Mouse (Mus musculus): Measurements from ENCODE around the gene Kat6b. TPM values are rescaled to one million over a fixed set of nuclear protein-coding genes. Genes with fewer than 3 reads are reported as not detected.

Gene Kat6b
- polyA plus RNA-seq, 1 experiment from 2014 or later = 20.0 TPM

GRCm38 (mm10) chr14:21574686-21575309 is 93.6 kb downstream of the Kat6b start:
- Histone ChIP-seq H3K4me3 (no peak overlapping the region), H3K27ac (no peak overlapping the region), H3K9ac (no peak overlapping the region), H3K36me3 (no peaks in the 10 kb centered on the region), H3K4me2 (no peak overlapping the region), H3K9me3 (no peaks in the 10 kb centered on the region), H3K27me3 (no peaks in the 10 kb centered on the region), H3K4me1 (replicated peaks) (no peaks in the 10 kb centered on the region)
- 91% methylated on average over 8 of the region's 8 CpGs for WGBS
- ATAC-seq (ENCODE audit: low FRiP score) = no peak

GRCm38 (mm10) chr14:21576867-21577266 is 95.6 kb downstream of the Kat6b start:
- Histone ChIP-seq H3K27ac (no peak overlapping the region), H3K4me3 (no peak overlapping the region), H3K9me3 (no peaks in the 10 kb centered on the region), H3K27me3 (no peaks in the 10 kb centered on the region), H3K9ac (no peak overlapping the region), H3K4me2 (no peak overlapping the region), H3K36me3 (no peaks in the 10 kb centered on the region), H3K4me1 (replicated peaks) (peaks cover 11% of the 10 kb centered on the region)
- ATAC-seq (ENCODE audit: low FRiP score) = no peak
- WGBS = 84% methylated on average over 8 of the region's 8 CpGs

GRCm38 (mm10) chr14:21581198-21581597 is 100.0 kb downstream of the Kat6b start:
- 31% methylated on average over 4 of the region's 4 CpGs for WGBS
- Histone ChIP-seq H3K4me2 (no peak overlapping the region), H3K4me3 (no peak overlapping the region), H3K9ac (no peak overlapping the region), H3K9me3 (no peaks in the 10 kb centered on the region), H3K36me3 (no peaks in the 10 kb centered on the region), H3K27me3 (no peaks in the 10 kb centered on the region), H3K4me1 (replicated peaks) (peaks cover 43% of the 10 kb centered on the region), H3K27ac (no peak overlapping the region)
- no peak for ATAC-seq (ENCODE audit: low FRiP score)

GRCm38 (mm10) chr14:21582301-21582700 is 101.1 kb downstream of the Kat6b start:
- Histone ChIP-seq H3K9ac (no peak overlapping the region), H3K9me3 (no peaks in the 10 kb centered on the region), H3K36me3 (no peaks in the 10 kb centered on the region), H3K4me1 (replicated peaks) (peaks cover 54% of the 10 kb centered on the region), H3K27me3 (no peaks in the 10 kb centered on the region), H3K4me3 (no peak overlapping the region), H3K4me2 (no peak overlapping the region), H3K27ac (no peak overlapping the region; the same call in 1 of the 2 replicates)
- no peak for ATAC-seq (ENCODE audit: low FRiP score)
- 83% methylated on average over 3 of the region's 3 CpGs for WGBS

GRCm38 (mm10) chr14:21583051-21583450 is 101.8 kb downstream of the Kat6b start:
- peaks cover 54% of the 10 kb centered on the region for H3K4me1 ChIP-seq (replicated peaks)
- no peaks in the 10 kb centered on the region for H3K36me3 ChIP-seq
- H3K4me3 ChIP-seq = no peak overlapping the region
- H3K4me2 ChIP-seq = no peak overlapping the region
- no peaks in the 10 kb centered on the region for H3K27me3 ChIP-seq
- 64% methylated on average over 6 of the region's 6 CpGs for WGBS
- no peak overlapping the region for H3K9ac ChIP-seq
- H3K27ac ChIP-seq = peak overlapping the region; percentile 55; the same call in 1 of the 2 replicates
- ATAC-seq (ENCODE audit: low FRiP score) = no peak
- no peaks in the 10 kb centered on the region for H3K9me3 ChIP-seq

GRCm38 (mm10) chr14:21583868-21584267 is 102.6 kb downstream of the Kat6b start:
- no peak overlapping the region for H3K4me3 ChIP-seq
- H3K9ac ChIP-seq = no peak overlapping the region
- no peaks in the 10 kb centered on the region for H3K27me3 ChIP-seq
- H3K36me3 ChIP-seq = no peaks in the 10 kb centered on the region
- no peak overlapping the region for H3K4me2 ChIP-seq
- H3K27ac ChIP-seq = no peak overlapping the region
- 83% methylated on average over 5 of the region's 5 CpGs for WGBS
- no peak for ATAC-seq (ENCODE audit: low FRiP score)
- H3K9me3 ChIP-seq = no peaks in the 10 kb centered on the region
- peaks cover 54% of the 10 kb centered on the region for H3K4me1 ChIP-seq (replicated peaks)

GRCm38 (mm10) chr14:21584468-21585135 is 103.4 kb downstream of the Kat6b start:
- 11% methylated on average over 6 of the region's 6 CpGs for WGBS
- Histone ChIP-seq H3K27me3 (no peaks in the 10 kb centered on the region), H3K9ac (no peak overlapping the region), H3K36me3 (no peaks in the 10 kb centered on the region), H3K27ac (no peak overlapping the region; the same call in 1 of the 2 replicates), H3K9me3 (no peaks in the 10 kb centered on the region), H3K4me2 (no peak overlapping the region), H3K4me3 (no peak overlapping the region), H3K4me1 (replicated peaks) (peaks cover 56% of the 10 kb centered on the region)
- ATAC-seq (ENCODE audit: low FRiP score) = no peak

- no peak overlapping the region for H3K4me3 ChIP-seq
- H3K9ac ChIP-seq = no peak overlapping the region
- H3K27ac ChIP-seq = no peak overlapping the region
- 63% methylated on average over 8 of the region's 8 CpGs for WGBS
- H3K27me3 ChIP-seq = no peaks in the 10 kb centered on the region
- H3K36me3 ChIP-seq = no peaks in the 10 kb centered on the region
- no peak overlapping the region for H3K4me2 ChIP-seq
- no peaks in the 10 kb centered on the region for H3K9me3 ChIP-seq
- peaks cover 53% of the 10 kb centered on the region for H3K4me1 ChIP-seq (replicated peaks)
- no peak for ATAC-seq (ENCODE audit: low FRiP score)
Measured at GRCm38 (mm10) chr14:21585491-21586251, 104.4 kb downstream of the Kat6b start.

GRCm38 (mm10) chr14:21586481-21587118 is 105.4 kb downstream of the Kat6b start:
- no peaks in the 10 kb centered on the region for H3K27me3 ChIP-seq
- H3K9ac ChIP-seq = no peak overlapping the region
- H3K4me3 ChIP-seq = no peak overlapping the region
- ATAC-seq (ENCODE audit: low FRiP score) = no peak
- H3K4me1 ChIP-seq (replicated peaks) = peaks cover 46% of the 10 kb centered on the region
- H3K36me3 ChIP-seq = no peaks in the 10 kb centered on the region
- no peak overlapping the region for H3K27ac ChIP-seq
- H3K4me2 ChIP-seq = no peak overlapping the region
- 15% methylated on average over 4 of the region's 4 CpGs for WGBS
- H3K9me3 ChIP-seq = no peaks in the 10 kb centered on the region

- no peak overlapping the region for H3K9ac ChIP-seq
- H3K36me3 ChIP-seq = peaks cover 3% of the 10 kb centered on the region; the same call in 1 of the 2 replicates
- no peaks in the 10 kb centered on the region for H3K27me3 ChIP-seq
- ATAC-seq (ENCODE audit: low FRiP score) = no peak
- no peak overlapping the region for H3K4me3 ChIP-seq
- H3K27ac ChIP-seq = no peak overlapping the region
- peaks cover 41% of the 10 kb centered on the region for H3K4me1 ChIP-seq (replicated peaks)
- WGBS = 85% methylated on average over 2 of the region's 2 CpGs
- H3K9me3 ChIP-seq = no peaks in the 10 kb centered on the region
- no peak overlapping the region for H3K4me2 ChIP-seq
Measured at GRCm38 (mm10) chr14:21587931-21588330, 106.7 kb downstream of the Kat6b start.

GRCm38 (mm10) chr14:21589620-21590019 is 108.4 kb downstream of the Kat6b start:
- no peak for ATAC-seq (ENCODE audit: low FRiP score)
- H3K36me3 ChIP-seq = peaks cover 3% of the 10 kb centered on the region; the same call in 1 of the 2 replicates
- no peak overlapping the region for H3K4me3 ChIP-seq
- H3K4me1 ChIP-seq (replicated peaks) = peaks cover 30% of the 10 kb centered on the region
- no peak overlapping the region for H3K9ac ChIP-seq
- H3K4me2 ChIP-seq = no peak overlapping the region
- H3K27me3 ChIP-seq = no peaks in the 10 kb centered on the region
- H3K9me3 ChIP-seq = no peaks in the 10 kb centered on the region
- H3K27ac ChIP-seq = no peak overlapping the region
- WGBS = 93% methylated on average over 7 of the region's 7 CpGs

- whole genome bisulfite sequencing = 94% methylated on average over 4 of the region's 4 CpGs
Measured at GRCm38 (mm10) chr14:21590205-21590604, 109.0 kb downstream of the Kat6b start.

More at GRCm38 (mm10) chr14:21590205-21590604, 109.0 kb downstream of the Kat6b start:
- Histone ChIP-seq H3K4me3 (no peak overlapping the region), H3K9ac (no peak overlapping the region), H3K9me3 (no peaks in the 10 kb centered on the region), H3K36me3 (peaks cover 3% of the 10 kb centered on the region; the same call in 1 of the 2 replicates), H3K27me3 (no peaks in the 10 kb centered on the region), H3K4me1 (replicated peaks) (peaks cover 25% of the 10 kb centered on the region), H3K4me2 (no peak overlapping the region), H3K27ac (no peak overlapping the region)
- ATAC-seq (ENCODE audit: low FRiP score) = no peak

Data from hindbrain, embryonic 13.5 days (tissue).